ENCODE assay signal across 7 mouse cellular contexts in genomic region chr4:126105131-126105783, GRCm38 (mm10). TPM values are rescaled to one million over a fixed set of nuclear protein-coding genes. Genes with fewer than 3 reads are reported as not detected.
DNase-seq lines count a peak whose midpoint lies in the region; ATAC-seq and TF ChIP-seq lines count a peak whose summit lies in the region.

No protein-coding gene starts in this region.

- no peak overlapping the region for H3K27ac ChIP-seq in lung, embryonic 16.5 days (ENCODE audit: low read length)
- no peak overlapping the region for H3K27ac ChIP-seq in forebrain, embryonic 15.5 days (replicated peaks)
- H3K27ac ChIP-seq in limb, embryonic 14.5 days (replicated peaks; ENCODE audit: low read depth, low read length): no peak overlapping the region
- H3K27ac ChIP-seq in stomach, embryonic 15.5 days: 0 out of 2 replicates have a peak overlapping the region, but pooled peaks have one; percentile 74

- DNase-seq in lung, postnatal 10 days: no peak
- DNase-seq in limb, embryonic 14.5 days (ENCODE audit: low spot score): no peak
- DNase-seq in thymus, postnatal 14 days: no peak
- no peak for DNase-seq in T-cell, adult 2 months (ENCODE audit: low spot score)

- no peaks in the 10 kb centered on the region for H3K36me3 ChIP-seq in lung, embryonic 16.5 days (ENCODE audit: control insufficient read depth, insufficient read depth, low read length)
- H3K36me3 ChIP-seq in forebrain, embryonic 15.5 days: no peaks in the 10 kb centered on the region
- no peaks in the 10 kb centered on the region for H3K36me3 ChIP-seq in limb, embryonic 14.5 days (ENCODE audit: control insufficient read depth, insufficient read depth, low read length)
- no peaks in the 10 kb centered on the region for H3K36me3 ChIP-seq in stomach, embryonic 15.5 days

- no peaks in the 10 kb centered on the region for H3K27me3 ChIP-seq in lung, embryonic 16.5 days (ENCODE audit: control insufficient read depth, insufficient read depth, low read depth, low read length)
- H3K27me3 ChIP-seq in forebrain, embryonic 15.5 days: no peaks in the 10 kb centered on the region
- H3K27me3 ChIP-seq in limb, embryonic 14.5 days (ENCODE audit: control insufficient read depth, insufficient read depth, low read length): no peaks in the 10 kb centered on the region
- H3K27me3 ChIP-seq in stomach, embryonic 15.5 days (replicated peaks): no peaks in the 10 kb centered on the region

- WGBS in lung, embryonic 16.5 days: 53% methylated on average over 7 of the region's 7 CpGs
- WGBS in forebrain, embryonic 15.5 days: 51% methylated on average over 7 of the region's 7 CpGs
- 59% methylated on average over 7 of the region's 7 CpGs for WGBS in limb, embryonic 14.5 days
- WGBS in stomach, embryonic 15.5 days: 63% methylated on average over 7 of the region's 7 CpGs

- TF ChIP-seq POLR2A in limb, embryonic 14.5 days (IDR thresholded peaks at IDR 0.05; ENCODE audit: borderline replicate concordance, extremely low read depth, insufficient read depth, insufficient read length): no peak

- peak overlapping the region; percentile 76 for H3K4me2 ChIP-seq in lung, embryonic 16.5 days (ENCODE audit: low read depth, low read length)
- peak overlapping the region; percentile 93 for H3K4me2 ChIP-seq in forebrain, embryonic 15.5 days (replicated peaks)
- H3K4me2 ChIP-seq in limb, embryonic 14.5 days (replicated peaks; ENCODE audit: low read depth, low read length, severe bottlenecking): peak overlapping the region; percentile 85; the same call in 1 of the 2 replicates
- peak overlapping the region; percentile 83 for H3K4me2 ChIP-seq in stomach, embryonic 15.5 days

- ATAC-seq in lung, embryonic 16.5 days (ENCODE audit: low read depth): no peak
- ATAC-seq in forebrain, embryonic 15.5 days (replicated peaks): no peak
- no peak for ATAC-seq in limb, embryonic 14.5 days (ENCODE audit: low FRiP score, low read depth)
- ATAC-seq in stomach, embryonic 15.5 days (ENCODE audit: insufficient read depth, low FRiP score, low read depth): no peak

- peak overlapping the region; percentile 85 for H3K4me3 ChIP-seq in lung, embryonic 16.5 days (ENCODE audit: low read length)
- H3K4me3 ChIP-seq in forebrain, embryonic 15.5 days: peak overlapping the region; percentile 84
- 0 out of 2 replicates have a peak overlapping the region, but pooled peaks have one; percentile 95 for H3K4me3 ChIP-seq in limb, embryonic 14.5 days (replicated peaks; ENCODE audit: low read length)
- peak overlapping the region; percentile 97 for H3K4me3 ChIP-seq in stomach, embryonic 15.5 days (replicated peaks)

- peaks cover 49% of the 10 kb centered on the region for H3K4me1 ChIP-seq in lung, embryonic 16.5 days (replicated peaks; ENCODE audit: control insufficient read depth, insufficient read depth, low read length)
- peaks cover 66% of the 10 kb centered on the region for H3K4me1 ChIP-seq in forebrain, embryonic 15.5 days
- H3K4me1 ChIP-seq in limb, embryonic 14.5 days (ENCODE audit: control insufficient read depth, insufficient read depth, low read length): peaks cover 29% of the 10 kb centered on the region
- peaks cover 41% of the 10 kb centered on the region for H3K4me1 ChIP-seq in stomach, embryonic 15.5 days

- H3K9ac ChIP-seq in lung, embryonic 16.5 days (ENCODE audit: low read length): no peak overlapping the region
- 0 out of 2 replicates have a peak overlapping the region, but pooled peaks have one; percentile 80 for H3K9ac ChIP-seq in forebrain, embryonic 15.5 days (replicated peaks)
- H3K9ac ChIP-seq in limb, embryonic 14.5 days (ENCODE audit: low read depth, low read length, severe bottlenecking): no peak overlapping the region
- H3K9ac ChIP-seq in stomach, embryonic 15.5 days: no peak overlapping the region

- H3K9me3 ChIP-seq in lung, embryonic 16.5 days (ENCODE audit: control insufficient read depth, low read length): no peaks in the 10 kb centered on the region
- no peaks in the 10 kb centered on the region for H3K9me3 ChIP-seq in forebrain, embryonic 15.5 days
- no peaks in the 10 kb centered on the region for H3K9me3 ChIP-seq in limb, embryonic 14.5 days (ENCODE audit: control insufficient read depth, low read length)
- no peaks in the 10 kb centered on the region for H3K9me3 ChIP-seq in stomach, embryonic 15.5 days

RNA-seq across cellular contexts. Expression of gene Stk40, which starts 1.5 kb away (rescaled TPM):
- 37.7 and 40.3 TPM in 2 replicates for polyA plus RNA-seq in lung, embryonic 16.5 days (2015; fragmentation: Nextera tagmentation; extraction: Ambion mirVana)
- polyA plus RNA-seq in forebrain, embryonic 15.5 days (2015; fragmentation: Nextera tagmentation; extraction: Ambion mirVana): 35.3 and 35.4 TPM in 2 replicates
- 21.3 and 25.5 TPM in 2 replicates for polyA plus RNA-seq in limb, embryonic 14.5 days (2012; rRNA removed)
- 27.9 and 29.1 TPM in 2 replicates for polyA plus RNA-seq in limb, embryonic 14.5 days (2014; fragmentation: Nextera tagmentation; extraction: Ambion mirVana)
- polyA plus RNA-seq in stomach, embryonic 15.5 days (2015; fragmentation: Nextera tagmentation; extraction: Ambion mirVana): 28.6 and 29.1 TPM in 2 replicates

RNA-seq across cellular contexts. Expression of gene Lsm10, which starts 8.8 kb away (rescaled TPM):
- 57.2 and 57.7 TPM in 2 replicates for polyA plus RNA-seq in lung, embryonic 16.5 days (2015; fragmentation: Nextera tagmentation; extraction: Ambion mirVana)
- polyA plus RNA-seq in forebrain, embryonic 15.5 days (2015; fragmentation: Nextera tagmentation; extraction: Ambion mirVana): 58.9 and 63.8 TPM in 2 replicates
- polyA plus RNA-seq in limb, embryonic 14.5 days (2012; rRNA removed): 44.0 and 50.4 TPM in 2 replicates
- 53.7 and 54.3 TPM in 2 replicates for polyA plus RNA-seq in limb, embryonic 14.5 days (2014; fragmentation: Nextera tagmentation; extraction: Ambion mirVana)
- polyA plus RNA-seq in stomach, embryonic 15.5 days (2015; fragmentation: Nextera tagmentation; extraction: Ambion mirVana): 46.7 and 48.0 TPM in 2 replicates

RNA-seq across cellular contexts. Expression of gene Eva1b, which starts 42.3 kb away (rescaled TPM):
- polyA plus RNA-seq in lung, embryonic 16.5 days (2015; fragmentation: Nextera tagmentation; extraction: Ambion mirVana): 98.0 and 108 TPM in 2 replicates
- 9.2 and 10.1 TPM in 2 replicates for polyA plus RNA-seq in forebrain, embryonic 15.5 days (2015; fragmentation: Nextera tagmentation; extraction: Ambion mirVana)
- 120 and 155 TPM in 2 replicates for polyA plus RNA-seq in limb, embryonic 14.5 days (2012; rRNA removed)
- polyA plus RNA-seq in limb, embryonic 14.5 days (2014; fragmentation: Nextera tagmentation; extraction: Ambion mirVana): 101 and 106 TPM in 2 replicates
- 59.0 and 60.0 TPM in 2 replicates for polyA plus RNA-seq in stomach, embryonic 15.5 days (2015; fragmentation: Nextera tagmentation; extraction: Ambion mirVana)

RNA-seq across cellular contexts. Expression of gene Oscp1, which starts 46.9 kb away (rescaled TPM):
- polyA plus RNA-seq in lung, embryonic 16.5 days (2015; fragmentation: Nextera tagmentation; extraction: Ambion mirVana): 21.8 and 23.7 TPM in 2 replicates
- 35.3 TPM in 2 replicates for polyA plus RNA-seq in forebrain, embryonic 15.5 days (2015; fragmentation: Nextera tagmentation; extraction: Ambion mirVana)
- 5.3 and 5.8 TPM in 2 replicates for polyA plus RNA-seq in limb, embryonic 14.5 days (2012; rRNA removed)
- polyA plus RNA-seq in limb, embryonic 14.5 days (2014; fragmentation: Nextera tagmentation; extraction: Ambion mirVana): 13.2 and 13.8 TPM in 2 replicates
- 13.5 and 13.9 TPM in 2 replicates for polyA plus RNA-seq in stomach, embryonic 15.5 days (2015; fragmentation: Nextera tagmentation; extraction: Ambion mirVana)

RNA-seq across cellular contexts. Expression of gene Sh3d21, which starts 58.0 kb away (rescaled TPM):
- 9.2 and 12.3 TPM in 2 replicates for polyA plus RNA-seq in lung, embryonic 16.5 days (2015; fragmentation: Nextera tagmentation; extraction: Ambion mirVana)
- 0.86 and 0.88 TPM in 2 replicates for polyA plus RNA-seq in forebrain, embryonic 15.5 days (2015; fragmentation: Nextera tagmentation; extraction: Ambion mirVana)
- 7.1 and 8.5 TPM in 2 replicates for polyA plus RNA-seq in limb, embryonic 14.5 days (2012; rRNA removed)
- 8.9 and 10.9 TPM in 2 replicates for polyA plus RNA-seq in limb, embryonic 14.5 days (2014; fragmentation: Nextera tagmentation; extraction: Ambion mirVana)
- polyA plus RNA-seq in stomach, embryonic 15.5 days (2015; fragmentation: Nextera tagmentation; extraction: Ambion mirVana): 7.4 and 10.3 TPM in 2 replicates
